In the genomic region with DNA sequence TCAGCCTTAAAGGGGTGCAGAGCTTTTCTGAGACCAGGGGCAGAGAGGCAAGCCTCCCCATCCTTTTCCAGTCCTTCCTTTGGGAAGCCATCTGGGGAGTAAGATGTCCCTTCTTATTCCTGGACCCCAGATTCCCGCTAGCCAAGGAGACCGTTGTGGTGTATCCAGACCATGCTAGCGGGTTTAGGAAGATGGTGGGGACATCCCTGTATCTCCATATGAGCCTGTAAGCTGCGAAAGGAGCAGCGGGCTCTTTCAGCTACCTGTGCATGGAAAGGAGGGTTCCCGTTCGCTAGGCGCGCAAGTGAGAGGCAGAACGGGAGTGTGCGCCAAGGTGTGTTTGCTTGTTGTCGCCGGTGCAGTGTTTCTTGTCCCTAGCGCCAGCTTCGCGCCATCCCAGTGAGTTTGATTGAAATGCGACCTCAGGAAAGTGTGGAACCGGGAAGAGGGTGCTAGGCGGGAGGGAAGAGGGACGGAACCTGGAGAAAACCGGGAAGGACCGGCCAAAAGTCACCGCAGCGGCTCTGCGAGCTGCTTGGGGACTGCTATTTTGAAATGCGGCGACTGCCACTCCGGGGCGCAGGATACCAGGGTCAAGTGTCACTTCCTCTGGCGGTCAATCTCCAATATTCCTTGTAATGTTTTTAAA, we compare ENCODE assay signal across 8 mouse cellular contexts. TPM values are rescaled to one million over a fixed set of nuclear protein-coding genes. Genes with fewer than 3 reads are reported as not detected.
DNase-seq lines count a peak whose midpoint lies in the region; ATAC-seq lines count a peak whose summit lies in the region.

No protein-coding gene starts in this region.

- no peak overlapping the region for H3K9ac ChIP-seq in embryonic facial prominence, embryonic 11.5 days (replicated peaks; ENCODE audit: low read length)
- 0 out of 2 replicates have a peak overlapping the region, but pooled peaks have one; percentile 2 for H3K9ac ChIP-seq in hindbrain, embryonic 16.5 days (ENCODE audit: low read depth, low read length)
- no peak overlapping the region for H3K9ac ChIP-seq in liver, embryonic 12.5 days

- H3K36me3 ChIP-seq in embryonic facial prominence, embryonic 11.5 days (replicated peaks; ENCODE audit: control insufficient read depth, insufficient read depth, low read depth, low read length) = no peaks in the 10 kb centered on the region
- H3K36me3 ChIP-seq in hindbrain, embryonic 16.5 days (ENCODE audit: control insufficient read depth, insufficient read depth, low read length) = no peaks in the 10 kb centered on the region
- no peaks in the 10 kb centered on the region for H3K36me3 ChIP-seq in liver, embryonic 12.5 days

- H3K27ac ChIP-seq in embryonic facial prominence, embryonic 11.5 days (replicated peaks; ENCODE audit: low read depth, low read length) = no peak overlapping the region
- H3K27ac ChIP-seq in hindbrain, embryonic 16.5 days (ENCODE audit: low read depth, low read length) = no peak overlapping the region
- H3K27ac ChIP-seq in liver, embryonic 12.5 days = no peak overlapping the region

- peak overlapping the region; percentile 27 for H3K4me3 ChIP-seq in embryonic facial prominence, embryonic 11.5 days (ENCODE audit: low read depth, low read length)
- peak overlapping the region; percentile 28 for H3K4me3 ChIP-seq in hindbrain, embryonic 16.5 days (ENCODE audit: low read length)
- peak overlapping the region; percentile 33 for H3K4me3 ChIP-seq in liver, embryonic 12.5 days

- H3K4me2 ChIP-seq in embryonic facial prominence, embryonic 11.5 days (ENCODE audit: low read depth, low read length) = peak overlapping the region; percentile 26
- peak overlapping the region; percentile 52 for H3K4me2 ChIP-seq in hindbrain, embryonic 16.5 days (ENCODE audit: low read length)
- H3K4me2 ChIP-seq in liver, embryonic 12.5 days = peak overlapping the region; percentile 53

- H3K27me3 ChIP-seq in embryonic facial prominence, embryonic 11.5 days (ENCODE audit: control insufficient read depth, insufficient read depth, low read length) = peaks cover 53% of the 10 kb centered on the region
- peaks cover 35% of the 10 kb centered on the region for H3K27me3 ChIP-seq in hindbrain, embryonic 16.5 days (replicated peaks; ENCODE audit: control insufficient read depth, insufficient read depth, low read length)
- peaks cover 82% of the 10 kb centered on the region for H3K27me3 ChIP-seq in liver, embryonic 12.5 days (replicated peaks)

- peaks cover 3% of the 10 kb centered on the region for H3K4me1 ChIP-seq in embryonic facial prominence, embryonic 11.5 days (ENCODE audit: control insufficient read depth, insufficient read depth, low read length)
- peaks cover 7% of the 10 kb centered on the region for H3K4me1 ChIP-seq in hindbrain, embryonic 16.5 days (ENCODE audit: control insufficient read depth, insufficient read depth, low read depth, low read length)
- H3K4me1 ChIP-seq in liver, embryonic 12.5 days = no peaks in the 10 kb centered on the region

- H3K9me3 ChIP-seq in embryonic facial prominence, embryonic 11.5 days (replicated peaks; ENCODE audit: control insufficient read depth, low read length) = no peaks in the 10 kb centered on the region
- no peaks in the 10 kb centered on the region for H3K9me3 ChIP-seq in hindbrain, embryonic 16.5 days (ENCODE audit: control insufficient read depth, low read length)
- no peaks in the 10 kb centered on the region for H3K9me3 ChIP-seq in liver, embryonic 12.5 days (replicated peaks)

- WGBS in embryonic facial prominence, embryonic 11.5 days = under 1% methylated on average over 30 of the region's 30 CpGs
- under 1% methylated on average over 30 of the region's 30 CpGs for WGBS in hindbrain, embryonic 16.5 days
- 2% methylated on average over 30 of the region's 30 CpGs for WGBS in liver, embryonic 12.5 days (ENCODE audit: insufficient replicate concordance)

- peak; percentile 18 to 20 for DNase-seq in heart, adult 18-20 months
- DNase-seq in heart, adult 9 months (ENCODE audit: low spot score in 2 of 2) = no peak
- peak; percentile 58 for DNase-seq in embryonic facial prominence, embryonic 11.5 days (ENCODE audit: low spot score)
- no peak for DNase-seq in thymus, postnatal 14 days
- no peak for DNase-seq in frontal cortex, postnatal 10 days (ENCODE audit: low spot score in 2 of 2)
- DNase-seq in thymus, postnatal 10 days (ENCODE audit: low spot score in 2 of 2) = no peak

- ATAC-seq in embryonic facial prominence, embryonic 11.5 days (replicated peaks; ENCODE audit: insufficient number of reproducible peaks, low FRiP score, low TSS enrichment, low read depth) = no peak
- ATAC-seq in hindbrain, embryonic 16.5 days = no peak
- no peak for ATAC-seq in liver, embryonic 12.5 days

RNA-seq across cellular contexts. Expression of a gene that starts 46.8 kb away (rescaled TPM):
- total RNA-seq in heart, adult 18-20 months (2021) = 10 to 100 TPM; 19.2 to 27.3 TPM
- polyA plus RNA-seq in embryonic facial prominence, embryonic 11.5 days (2014; fragmentation: Nextera tagmentation; extraction: Ambion mirVana) = 89.2 and 95.2 TPM in 2 replicates
- polyA plus RNA-seq in hindbrain, embryonic 16.5 days (2015; fragmentation: Nextera tagmentation; extraction: Ambion mirVana) = 76.9 and 79.5 TPM in 2 replicates
- 51.5 and 58.2 TPM in 2 replicates for polyA plus RNA-seq in liver, embryonic 12.5 days (2016; fragmentation: Nextera tagmentation; extraction: Ambion mirVana)

RNA-seq across cellular contexts. Expression of a gene that starts 47.5 kb away (rescaled TPM):
- under 1 TPM in 1 of 2 experiments, not detected in 1; 0.08 TPM for total RNA-seq in heart, adult 18-20 months (2021)
- 0.22 TPM in 1 of 2 replicates, not detected in the other for polyA plus RNA-seq in embryonic facial prominence, embryonic 11.5 days (2014; fragmentation: Nextera tagmentation; extraction: Ambion mirVana)
- 0.40 and 0.55 TPM in 2 replicates for polyA plus RNA-seq in hindbrain, embryonic 16.5 days (2015; fragmentation: Nextera tagmentation; extraction: Ambion mirVana)
- not detected in 2 replicates for polyA plus RNA-seq in liver, embryonic 12.5 days (2016; fragmentation: Nextera tagmentation; extraction: Ambion mirVana)

Comparison
In these comparisons a context has a peak if more than half of its experiments do, and no peak if none do; other contexts are left out.
1. DNase-seq: peak in heart, adult 18-20 months (2 of 2) and embryonic facial prominence, embryonic 11.5 days (single experiment); none in heart, adult 9 months (0 of 2), thymus, postnatal 14 days (single experiment), frontal cortex, postnatal 10 days (0 of 2) and thymus, postnatal 10 days (0 of 2).
2. Peak in every context shown above with its lines, with median percentiles within 50 percentile points of each other: H3K4me2 ChIP-seq and H3K4me3 ChIP-seq.